Mouse (Mus musculus) bone marrow, adult 2 months (tissue): ENCODE data around the gene Cdh8. TPM values are rescaled to one million over a fixed set of nuclear protein-coding genes. Genes with fewer than 3 reads are reported as not detected.

ENCODE experiments used
- H3K27ac ChIP-seq: fragments of 200-500 bp; 2 replicates; pipeline ENCODE4 v1.5.1; 2012; ENCODE audit warnings: low read depth, mild to moderate bottlenecking, control low read depth, inconsistent platforms, low read length; ENCODE audit not compliant: control insufficient read depth, poor library complexity, insufficient read depth
- H3K4me1 ChIP-seq: fragments of 200-500 bp; 2 replicates; pipeline ENCODE4 v1.6.1; 2011; ENCODE audit warnings: low read length; ENCODE audit not compliant: control insufficient read depth, insufficient read depth
- H3K4me3 ChIP-seq: fragments of 200-500 bp; replicated peaks from 2 replicates; pipeline ENCODE3; 2011; ENCODE audit warnings: mild to moderate bottlenecking, low read depth, low read length, control low read depth; ENCODE audit not compliant: control insufficient read depth
- CTCF ChIP-seq: fragments of 200-500 bp; IDR thresholded peaks from 2 replicates; pipeline ENCODE4 v1.5.1; 2011; ENCODE audit warnings: low read length, control low read depth; ENCODE audit not compliant: control insufficient read depth, insufficient read depth
- POLR2A ChIP-seq: fragments of 200-500 bp; IDR thresholded peaks from 2 replicates; pipeline ENCODE4 v1.6.1; 2011; ENCODE audit warnings: low read depth, mild to moderate bottlenecking, control low read depth, low read length, borderline replicate concordance; ENCODE audit not compliant: control insufficient read depth
- WGBS: fragments of 180-500 bp; shearing (Covaris S2); methylation state at CpG from one replicate; pipeline ENCODE4 v1.1.7; 2018; 5-methylcytosine and 5-hydroxymethylcytosine counted together
- polyA plus RNA-seq: library from polyadenylated mRNA; stranded (reverse); fragments of >200 nt; gene quantifications from 2 replicates; pipeline ENCODE4 v1.2.4, GENCODE M21; 2011; ENCODE audit warnings: low replicate concordance; ENCODE audit not compliant: missing spikeins, insufficient read depth, insufficient read length

Gene Cdh8
- polyA plus RNA-seq, 1 experiment: not detected

GRCm38 (mm10) chr8:99339310-99339709 is 77.0 kb downstream of the Cdh8 start:
- TF ChIP-seq CTCF (no peak), POLR2A (no peak)
- Histone ChIP-seq H3K27ac (no peak overlapping the region), H3K4me1 (no peaks in the 10 kb centered on the region), H3K4me3 (no peak overlapping the region)
- 62% methylated on average over 1 of the region's 1 CpGs for WGBS

GRCm38 (mm10) chr8:99327559-99327958 is 88.7 kb downstream of the Cdh8 start:
- no peak for TF ChIP-seq POLR2A
- no peak for TF ChIP-seq CTCF
- Histone ChIP-seq H3K4me3 (no peak overlapping the region), H3K4me1 (no peaks in the 10 kb centered on the region), H3K27ac (no peak overlapping the region)
- 59% methylated on average over 5 of the region's 5 CpGs for WGBS

GRCm38 (mm10) chr8:99314561-99314960 is 101.7 kb downstream of the Cdh8 start:
- no peaks in the 10 kb centered on the region for H3K4me1 ChIP-seq
- no peak overlapping the region for H3K27ac ChIP-seq
- no peak for TF ChIP-seq CTCF
- no peak for TF ChIP-seq POLR2A
- WGBS: 66% methylated on average over 2 of the region's 2 CpGs
- no peak overlapping the region for H3K4me3 ChIP-seq

GRCm38 (mm10) chr8:99304184-99304583 is 112.1 kb downstream of the Cdh8 start:
- H3K4me1 ChIP-seq: no peaks in the 10 kb centered on the region
- H3K4me3 ChIP-seq: no peak overlapping the region
- 84% methylated on average over 4 of the region's 4 CpGs for WGBS
- TF ChIP-seq POLR2A (no peak), CTCF (no peak)
- no peak overlapping the region for H3K27ac ChIP-seq

GRCm38 (mm10) chr8:99290201-99290600 is 126.1 kb downstream of the Cdh8 start:
- Histone ChIP-seq H3K27ac (no peak overlapping the region), H3K4me1 (no peaks in the 10 kb centered on the region), H3K4me3 (no peak overlapping the region)
- WGBS: 72% methylated on average over 1 of the region's 1 CpGs
- TF ChIP-seq POLR2A (no peak), CTCF (no peak)

- TF ChIP-seq CTCF (no peak), POLR2A (no peak)
- Histone ChIP-seq H3K4me3 (no peak overlapping the region), H3K4me1 (no peaks in the 10 kb centered on the region), H3K27ac (no peak overlapping the region)
- 86% methylated on average over 1 of the region's 1 CpGs for WGBS
Measured at GRCm38 (mm10) chr8:99285103-99285502, 131.2 kb downstream of the Cdh8 start.

GRCm38 (mm10) chr8:99280375-99280774 is 135.9 kb downstream of the Cdh8 start:
- Histone ChIP-seq H3K4me1 (no peaks in the 10 kb centered on the region), H3K4me3 (no peak overlapping the region), H3K27ac (no peak overlapping the region)
- TF ChIP-seq CTCF: no peak
- TF ChIP-seq POLR2A: no peak

GRCm38 (mm10) chr8:99267133-99267532 is 149.1 kb downstream of the Cdh8 start:
- 72% methylated on average over 3 of the region's 3 CpGs for WGBS
- Histone ChIP-seq H3K27ac (no peak overlapping the region), H3K4me3 (no peak overlapping the region), H3K4me1 (no peaks in the 10 kb centered on the region)
- TF ChIP-seq CTCF: no peak
- TF ChIP-seq POLR2A: no peak

GRCm38 (mm10) chr8:99234372-99234771 is 181.9 kb downstream of the Cdh8 start:
- no peak overlapping the region for H3K27ac ChIP-seq
- H3K4me1 ChIP-seq: no peaks in the 10 kb centered on the region
- 78% methylated on average over 4 of the region's 4 CpGs for WGBS
- no peak overlapping the region for H3K4me3 ChIP-seq
- TF ChIP-seq CTCF (no peak), POLR2A (no peak)

GRCm38 (mm10) chr8:99223697-99224096 is 192.6 kb downstream of the Cdh8 start:
- Histone ChIP-seq H3K27ac (no peak overlapping the region), H3K4me3 (no peak overlapping the region), H3K4me1 (no peaks in the 10 kb centered on the region)
- no peak for TF ChIP-seq POLR2A
- TF ChIP-seq CTCF: no peak
- WGBS: 56% methylated on average over 6 of the region's 6 CpGs
